Comparison of ENCODE assay signal across 11 mouse cellular contexts in genomic region chr8:126807171-126807768, GRCm38 (mm10).
A peak's percentile ranks its signal among the peaks of the same experiment; 100 is the strongest.
DNase-seq lines count a peak whose midpoint lies in the region; ATAC-seq lines count a peak whose summit lies in the region.
"Had no signal": no experiment of that assay in that cellular context is flagged by ENCODE, and none has a peak within 500 bp of the region (broad histone marks: within the 10 kb centered on the region; RNA-seq: fewer than 3 reads in every experiment).

No protein-coding gene starts in this region.

- DNase-seq in urinary bladder, postnatal 36 days (ENCODE audit: low spot score in 2 of 2) = peak; percentile 13 to 80
- DNase-seq in urinary bladder, postnatal 4 days (ENCODE audit: low spot score in 2 of 2) = no peak
- DNase-seq in embryo, embryonic 9.5 days (ENCODE audit: extremely low spot score) = no peak
- no peak for DNase-seq in T-cell, adult 2 months (ENCODE audit: low spot score)
- no peak for DNase-seq in ovary, adult 18-20 months (ENCODE audit: low spot score)
- DNase-seq: cerebellum, postnatal 10 days; lung, embryonic 14.5 days had no signal

- ATAC-seq in heart, embryonic 15.5 days (replicated peaks; ENCODE audit: insufficient number of reproducible peaks, insufficient read depth, low FRiP score, low read depth) = peak; percentile 47; the same call in 1 of the 2 replicates
- ATAC-seq in lung, embryonic 16.5 days (ENCODE audit: low read depth) = no peak
- ATAC-seq in hindbrain, embryonic 13.5 days (ENCODE audit: low FRiP score) = no peak

- no peak overlapping the region for H3K4me3 ChIP-seq in heart, embryonic 15.5 days
- H3K4me3 ChIP-seq in lung, embryonic 16.5 days (ENCODE audit: low read length) = no peak overlapping the region
- H3K4me3 ChIP-seq in hindbrain, embryonic 13.5 days = no peak overlapping the region
- H3K4me3 ChIP-seq: hindbrain, embryonic 10.5 days had no signal

- H3K9me3 ChIP-seq in heart, embryonic 15.5 days (replicated peaks) = no peaks in the 10 kb centered on the region
- H3K9me3 ChIP-seq in lung, embryonic 16.5 days (ENCODE audit: control insufficient read depth, low read length) = no peaks in the 10 kb centered on the region
- no peaks in the 10 kb centered on the region for H3K9me3 ChIP-seq in hindbrain, embryonic 13.5 days
- H3K9me3 ChIP-seq: hindbrain, embryonic 10.5 days had no signal

- H3K27me3 ChIP-seq in heart, embryonic 15.5 days = 0 out of 2 replicates have a peak, but pooled peaks cover 2% of the 10 kb centered on the region
- H3K27me3 ChIP-seq in lung, embryonic 16.5 days (ENCODE audit: control insufficient read depth, insufficient read depth, low read depth, low read length) = no peaks in the 10 kb centered on the region
- H3K27me3 ChIP-seq in hindbrain, embryonic 13.5 days = 0 out of 2 replicates have a peak, but pooled peaks cover 4% of the 10 kb centered on the region

- H3K9ac ChIP-seq in heart, embryonic 15.5 days = no peak overlapping the region
- H3K9ac ChIP-seq in lung, embryonic 16.5 days (ENCODE audit: low read length) = no peak overlapping the region
- no peak overlapping the region for H3K9ac ChIP-seq in hindbrain, embryonic 13.5 days
- H3K9ac ChIP-seq: lung, embryonic 14.5 days had no signal

- no peaks in the 10 kb centered on the region for H3K36me3 ChIP-seq in heart, embryonic 15.5 days
- no peaks in the 10 kb centered on the region for H3K36me3 ChIP-seq in lung, embryonic 16.5 days (ENCODE audit: control insufficient read depth, insufficient read depth, low read length)
- no peaks in the 10 kb centered on the region for H3K36me3 ChIP-seq in hindbrain, embryonic 13.5 days
- H3K36me3 ChIP-seq: hindbrain, embryonic 10.5 days had no signal

- H3K4me2 ChIP-seq in heart, embryonic 15.5 days = no peak overlapping the region
- no peak overlapping the region for H3K4me2 ChIP-seq in lung, embryonic 16.5 days (ENCODE audit: low read depth, low read length)
- H3K4me2 ChIP-seq in hindbrain, embryonic 13.5 days = no peak overlapping the region
- H3K4me2 ChIP-seq: lung, embryonic 14.5 days had no signal

- peaks cover 32% of the 10 kb centered on the region for H3K4me1 ChIP-seq in heart, embryonic 15.5 days (replicated peaks)
- peaks cover 30% of the 10 kb centered on the region for H3K4me1 ChIP-seq in lung, embryonic 16.5 days (replicated peaks; ENCODE audit: control insufficient read depth, insufficient read depth, low read length)
- 0 out of 2 replicates have a peak, but pooled peaks cover 2% of the 10 kb centered on the region for H3K4me1 ChIP-seq in hindbrain, embryonic 13.5 days (replicated peaks)

- WGBS in heart, embryonic 15.5 days = 53% methylated on average over 8 of the region's 8 CpGs
- WGBS in lung, embryonic 16.5 days = 57% methylated on average over 8 of the region's 8 CpGs
- 87% methylated on average over 8 of the region's 8 CpGs for WGBS in hindbrain, embryonic 13.5 days

- H3K27ac ChIP-seq in heart, embryonic 15.5 days = peak overlapping the region; percentile 84
- peak overlapping the region; percentile 80 for H3K27ac ChIP-seq in lung, embryonic 16.5 days (ENCODE audit: low read length)
- no peak overlapping the region for H3K27ac ChIP-seq in hindbrain, embryonic 13.5 days

Comparison
In these comparisons a context has a peak if more than half of its experiments do, and no peak if none do; other contexts are left out.
1. DNase-seq: peak in urinary bladder, postnatal 36 days (2 of 2); none in urinary bladder, postnatal 4 days (0 of 2), embryo, embryonic 9.5 days (single experiment), T-cell, adult 2 months (single experiment) and ovary, adult 18-20 months (single experiment).